In the genomic region with DNA sequence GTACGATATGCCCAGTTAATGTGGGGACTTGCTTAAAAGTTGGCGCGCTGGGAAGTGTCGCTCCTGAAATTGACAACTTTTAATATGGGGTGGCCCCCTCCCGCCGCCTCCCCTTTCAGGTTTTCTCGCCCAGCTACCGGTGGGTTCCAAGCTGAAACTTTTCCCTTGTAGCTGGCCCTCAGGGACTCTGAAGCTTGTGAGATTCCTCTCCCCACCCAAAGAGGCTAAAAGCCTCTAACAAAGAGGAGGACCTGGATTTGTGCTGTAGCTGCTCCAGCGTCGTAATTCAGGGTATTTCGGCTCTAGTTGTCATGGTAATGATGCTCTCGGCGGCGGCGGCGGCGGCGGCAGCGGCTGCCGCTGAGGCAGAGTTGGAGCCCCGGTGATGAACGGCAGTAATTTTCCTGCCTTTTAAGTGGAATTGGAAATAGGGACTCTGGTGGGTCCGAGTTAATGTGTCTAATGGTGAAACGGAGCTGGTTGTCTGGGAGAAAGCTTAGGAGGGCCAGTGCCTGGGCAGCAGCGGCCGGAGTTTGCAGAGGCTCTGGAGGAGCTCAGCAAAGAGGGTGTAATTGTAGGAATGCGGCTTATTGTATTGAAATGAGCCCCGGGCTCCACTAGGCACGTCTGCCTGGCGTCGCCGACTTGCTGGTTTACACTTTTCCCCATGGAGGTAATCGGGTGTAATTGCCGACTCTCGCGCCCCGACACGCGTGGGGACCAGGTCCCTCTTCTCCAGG, we compare ENCODE assay signal across 8 mouse cellular contexts. TPM values are rescaled to one million over a fixed set of nuclear protein-coding genes. Genes with fewer than 3 reads are reported as not detected.
A peak's percentile ranks its signal among the peaks of the same experiment; 100 is the strongest.
DNase-seq lines count a peak whose midpoint lies in the region; ATAC-seq and TF ChIP-seq lines count a peak whose summit lies in the region.

No protein-coding gene starts in this region.

- in situ Hi-C loops in ES-E14 (cut with MboI; ENCODE audit: low sequenced_read_pairs in 2 of 2, unreplicated experiment in 2 of 2): loop anchor here in 1 of 2 experiments (25.0 kb wide), 1 partner anchor 1709 kb away; a partner anchor contains a TSS

- H3K36me3 ChIP-seq in ES-E14 (ENCODE audit: control insufficient read depth, insufficient read depth, low read length, poor library complexity, severe bottlenecking): no peaks in the 10 kb centered on the region
- H3K36me3 ChIP-seq in heart, embryonic 12.5 days: no peaks in the 10 kb centered on the region
- H3K36me3 ChIP-seq in midbrain, embryonic 11.5 days (ENCODE audit: control insufficient read depth, insufficient read depth, low read length): no peaks in the 10 kb centered on the region
- no peaks in the 10 kb centered on the region for H3K36me3 ChIP-seq in stomach, embryonic 14.5 days (ENCODE audit: control insufficient read depth, insufficient read depth, low read length)

- no peaks in the 10 kb centered on the region for H3K9me3 ChIP-seq in ES-E14 (ENCODE audit: control insufficient read depth, insufficient read depth, low read depth, low read length)
- no peaks in the 10 kb centered on the region for H3K9me3 ChIP-seq in heart, embryonic 12.5 days (replicated peaks)
- H3K9me3 ChIP-seq in midbrain, embryonic 11.5 days (ENCODE audit: control insufficient read depth, low read length): no peaks in the 10 kb centered on the region
- no peaks in the 10 kb centered on the region for H3K9me3 ChIP-seq in stomach, embryonic 14.5 days (ENCODE audit: control insufficient read depth, low read depth, low read length)

- peak; percentile 28 for DNase-seq in cerebellum, adult 11 months
- DNase-seq in ES-E14 (ENCODE audit: low read depth, low spot score): no peak
- DNase-seq in cerebellum, postnatal 14 days: peak; percentile 47 to 48
- peak; percentile 42 to 57 for DNase-seq in layer of hippocampus, postnatal 10 days (ENCODE audit: low spot score in 2 of 2)
- DNase-seq in midbrain, embryonic 11.5 days (ENCODE audit: low spot score, missing footprints): peak; percentile 98

- no peak overlapping the region for H3K9ac ChIP-seq in ES-E14 (ENCODE audit: insufficient read depth, low read depth, low read length, poor library complexity, severe bottlenecking)
- H3K9ac ChIP-seq in heart, embryonic 12.5 days: peak overlapping the region; percentile 74
- H3K9ac ChIP-seq in midbrain, embryonic 11.5 days (ENCODE audit: low read length): peak overlapping the region; percentile 71
- H3K9ac ChIP-seq in stomach, embryonic 14.5 days (replicated peaks; ENCODE audit: low read depth, low read length): no peak overlapping the region

- under 1% methylated on average over 39 of the region's 39 CpGs for WGBS in heart, embryonic 12.5 days
- under 1% methylated on average over 39 of the region's 39 CpGs for WGBS in midbrain, embryonic 11.5 days
- under 1% methylated on average over 39 of the region's 39 CpGs for WGBS in stomach, embryonic 14.5 days

- peaks cover 33% of the 10 kb centered on the region for H3K27me3 ChIP-seq in heart, embryonic 12.5 days (replicated peaks)
- peaks cover 24% of the 10 kb centered on the region for H3K27me3 ChIP-seq in midbrain, embryonic 11.5 days (ENCODE audit: control insufficient read depth, insufficient read depth, low read length)
- peaks cover 30% of the 10 kb centered on the region for H3K27me3 ChIP-seq in stomach, embryonic 14.5 days (ENCODE audit: control insufficient read depth, insufficient read depth, low read length)

- H3K4me3 ChIP-seq in ES-E14 (ENCODE audit: insufficient read depth in 1 of 2, low read depth in 1 of 2, low read length in 2 of 2, poor library complexity in 1 of 2, severe bottlenecking in 1 of 2): peak overlapping the region; percentile 69 to 76
- H3K4me3 ChIP-seq in heart, embryonic 12.5 days: peak overlapping the region; percentile 68
- peak overlapping the region; percentile 70 for H3K4me3 ChIP-seq in midbrain, embryonic 11.5 days (ENCODE audit: low read depth, low read length)
- H3K4me3 ChIP-seq in stomach, embryonic 14.5 days (ENCODE audit: low read depth, low read length): peak overlapping the region; percentile 65

- no peak overlapping the region for H3K27ac ChIP-seq in ES-E14 (ENCODE audit: insufficient read depth, low read depth, low read length, poor library complexity, severe bottlenecking)
- no peak overlapping the region for H3K27ac ChIP-seq in heart, embryonic 12.5 days (ENCODE audit: poor library complexity, severe bottlenecking)
- H3K27ac ChIP-seq in midbrain, embryonic 11.5 days (ENCODE audit: low read depth, low read length): peak overlapping the region; percentile 73; the same call in 1 of the 2 replicates
- H3K27ac ChIP-seq in stomach, embryonic 14.5 days (ENCODE audit: low read length): no peak overlapping the region

- H3K4me2 ChIP-seq in heart, embryonic 12.5 days: peak overlapping the region; percentile 99
- peak overlapping the region; percentile 85 for H3K4me2 ChIP-seq in midbrain, embryonic 11.5 days
- H3K4me2 ChIP-seq in stomach, embryonic 14.5 days (replicated peaks; ENCODE audit: low read depth, low read length): peak overlapping the region; percentile 83

- no peaks in the 10 kb centered on the region for H3K4me1 ChIP-seq in ES-E14 (ENCODE audit: control insufficient read depth in 2 of 2, insufficient read depth in 2 of 2, low read length in 2 of 2, poor library complexity in 1 of 2)
- peaks cover 33% of the 10 kb centered on the region for H3K4me1 ChIP-seq in heart, embryonic 12.5 days (replicated peaks)
- H3K4me1 ChIP-seq in midbrain, embryonic 11.5 days (ENCODE audit: control insufficient read depth, insufficient read depth, low read length): peaks cover 35% of the 10 kb centered on the region
- peaks cover 23% of the 10 kb centered on the region for H3K4me1 ChIP-seq in stomach, embryonic 14.5 days (ENCODE audit: control insufficient read depth, insufficient read depth, low read length)

- ATAC-seq in cerebellum, adult (ENCODE audit: insufficient number of reproducible peaks, low FRiP score, low TSS enrichment): no peak
- no peak for ATAC-seq in heart, embryonic 12.5 days (ENCODE audit: insufficient number of reproducible peaks, low FRiP score)
- no peak for ATAC-seq in midbrain, embryonic 11.5 days (ENCODE audit: low FRiP score)
- no peak for ATAC-seq in stomach, embryonic 14.5 days (ENCODE audit: insufficient number of reproducible peaks, insufficient read depth, low FRiP score, low read depth)

TF ChIP-seq in ES-E14, 5 proteins besides CTCF, POLR2A, EP300 and RAD21:
- no peak for TF ChIP-seq CHD2 (IDR thresholded peaks at IDR 0.05; ENCODE audit: low read depth, low read length)
- TF ChIP-seq MAFK (IDR thresholded peaks at IDR 0.05; ENCODE audit: insufficient read depth, low read depth, low read length): no peak
- no peak for TF ChIP-seq HCFC1 (IDR thresholded peaks at IDR 0.05; ENCODE audit: borderline replicate concordance, insufficient read depth, low read length)
- TF ChIP-seq ZC3H11A (IDR thresholded peaks at IDR 0.05; ENCODE audit: borderline replicate concordance, low read depth, low read length): no peak
- no peak for TF ChIP-seq ZNF384 (IDR thresholded peaks at IDR 0.05; ENCODE audit: low read depth, low read length)
TF ChIP-seq in ES-E14: peak in this region for 0.

RNA-seq across cellular contexts. Expression of a gene that starts 0.9 kb away (rescaled TPM):
- 0.09 TPM in 1 of 2 replicates, not detected in the other for total RNA-seq in ES-E14 (2012; rRNA removed)
- 0.26 and 0.31 TPM in 2 replicates for polyA plus RNA-seq in heart, embryonic 12.5 days (2016; fragmentation: Nextera tagmentation; extraction: Ambion mirVana)
- 100 to 1,000 TPM; 106 to 107 TPM for total RNA-seq in layer of hippocampus, postnatal 10 days (2021)
- polyA plus RNA-seq in midbrain, embryonic 11.5 days (2014; fragmentation: Nextera tagmentation; extraction: Ambion mirVana): 0.68 and 0.77 TPM in 2 replicates
- 0.10 and 0.20 TPM in 2 replicates for polyA plus RNA-seq in stomach, embryonic 14.5 days (2014; fragmentation: Nextera tagmentation; extraction: Ambion mirVana)

Comparison
In these comparisons a context has a peak if more than half of its experiments do, and no peak if none do; other contexts are left out.
1. H3K9ac ChIP-seq: peak in heart, embryonic 12.5 days (single experiment) and midbrain, embryonic 11.5 days (single experiment); none in ES-E14 (single experiment) and stomach, embryonic 14.5 days (single experiment).
2. Peak in every context shown above with its lines, with median percentiles within 50 percentile points of each other: H3K4me3 ChIP-seq and H3K4me2 ChIP-seq.